Mouse (Mus musculus): Measurements from ENCODE around the gene Hnf1b. TPM values are rescaled to one million over a fixed set of nuclear protein-coding genes. Genes with fewer than 3 reads are reported as not detected.

The Hnf1b gene
- total and polyA plus RNA-seq, 3 experiments, result 0.11 to 3.0 (median 0.42) TPM

DNA sequence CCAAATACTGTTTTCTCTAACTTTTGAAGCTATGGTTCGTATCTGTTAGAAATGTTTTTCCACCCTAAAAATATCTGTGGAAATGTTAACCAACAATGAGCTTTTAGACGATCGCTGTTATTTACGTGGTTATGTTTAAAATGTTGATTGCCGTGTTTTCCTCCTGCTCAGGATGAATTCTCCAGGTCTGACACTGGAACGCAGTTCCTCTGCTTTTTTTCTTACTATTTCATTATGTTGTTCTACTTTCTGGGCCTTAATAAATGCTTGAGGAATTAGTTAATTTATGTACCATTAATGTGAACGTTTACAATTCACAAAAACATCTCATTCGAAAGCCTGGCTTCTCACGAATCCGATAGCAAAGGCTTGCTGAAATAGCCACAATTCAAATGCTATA is 4.2 kb downstream of the Hnf1b start:
- Histone ChIP-seq H3K4me1 (ENCODE audit: control insufficient read depth in 1 of 2, insufficient read depth in 2 of 2) (peaks cover 4 to 17% of the 10 kb centered on the region in 2 experiments), H3K79me2 (replicated peaks; ENCODE audit: control insufficient read depth, extremely low read depth, insufficient read depth, poor library complexity, severe bottlenecking) (no peaks in the 10 kb centered on the region), H3K36me3 (replicated peaks in 1 of 2; ENCODE audit: control insufficient read depth in 1 of 2, insufficient read depth in 1 of 2, low read length in 1 of 2) (no peaks in the 10 kb centered on the region), H3K9me3 (replicated peaks; ENCODE audit: low read length) (peaks cover 19% of the 10 kb centered on the region), H3K27ac (ENCODE audit: insufficient read depth, low read depth) (no peak overlapping the region), H3K27me3 (replicated peaks) (no peaks in the 10 kb centered on the region), H3K4me2 (ENCODE audit: insufficient read depth, low read depth, poor library complexity, severe bottlenecking) (no peak overlapping the region), H3K9ac (ENCODE audit: insufficient read depth, low read depth) (no peak overlapping the region), H3K4me3 (replicated peaks in 1 of 3; ENCODE audit: low read depth in 2 of 3, low read length in 2 of 3, poor library complexity in 1 of 3) (no peak overlapping the region)
- TF ChIP-seq KAT2A (IDR thresholded peaks at IDR 0.05; ENCODE audit: insufficient replicate concordance, low read length) (no peak), EP300 (IDR thresholded peaks at IDR 0.05; ENCODE audit: low read length) (no peak), ZC3H11A (IDR thresholded peaks at IDR 0.05; ENCODE audit: low read depth, low read length) (no peak), MYC (IDR thresholded peaks at IDR 0.05; ENCODE audit: low read depth, low read length) (no peak), POLR2AphosphoS2 (IDR thresholded peaks at IDR 0.05; ENCODE audit: low read depth, low read length) (no peak), TBP (conservative IDR thresholded peaks at IDR 0.05; ENCODE audit: low read depth, low read length) (no peak), CHD1 (IDR thresholded peaks at IDR 0.05; ENCODE audit: low read depth, low read length) (no peak), MEF2A (IDR thresholded peaks at IDR 0.05; ENCODE audit: borderline replicate concordance, low read depth, low read length) (no peak), SMC3 (IDR thresholded peaks at IDR 0.05; ENCODE audit: low read depth, low read length) (no peak), JUN (IDR thresholded peaks at IDR 0.05; ENCODE audit: insufficient read depth, low read depth, low read length) (no peak)
- in situ Hi-C loops (cut with MboI; ENCODE audit: low pct_ligation_motif_present, low pct_unique_long_range_greater_than_20kb, low sequenced_read_pairs) (no loop called here), dilution Hi-C loops (cut with MboI; ENCODE audit: extremely low pct_ligation_motif_present, extremely low pct_unique_long_range_greater_than_20kb, low sequenced_read_pairs) (no loop called here)
- DNase-seq (ENCODE audit: extremely low read depth), result no peak

DNA sequence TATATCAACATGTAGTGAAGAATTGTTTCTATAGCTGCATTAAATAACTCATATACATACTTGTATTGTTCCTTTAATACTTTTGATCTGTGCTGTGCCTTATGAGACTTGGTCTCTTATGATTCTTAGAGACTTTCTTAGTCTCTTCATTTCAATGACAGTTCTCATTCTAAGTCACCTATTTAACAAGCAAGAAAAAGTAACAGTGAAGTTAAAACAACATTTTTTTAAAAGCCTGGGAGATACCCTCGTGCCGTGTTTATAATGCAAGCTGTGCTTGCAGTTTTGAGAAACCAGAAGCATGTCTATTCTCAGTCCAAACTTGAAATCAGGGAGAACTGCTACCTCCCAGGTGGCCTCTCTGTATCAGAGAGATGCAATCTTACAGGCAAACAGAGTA is 4.8 kb downstream of the Hnf1b start:
- in situ Hi-C loops (cut with MboI; ENCODE audit: low pct_ligation_motif_present, low pct_unique_long_range_greater_than_20kb, low sequenced_read_pairs) (no loop called here), dilution Hi-C loops (cut with MboI; ENCODE audit: extremely low pct_ligation_motif_present, extremely low pct_unique_long_range_greater_than_20kb, low sequenced_read_pairs) (no loop called here)
- peaks cover 0 to 12% of the 10 kb centered on the region in 2 experiments; a peak in 2 of 4 replicates for H3K4me1 ChIP-seq (ENCODE audit: control insufficient read depth in 1 of 2, insufficient read depth in 2 of 2)
- H3K79me2 ChIP-seq (replicated peaks; ENCODE audit: control insufficient read depth, extremely low read depth, insufficient read depth, poor library complexity, severe bottlenecking), result no peaks in the 10 kb centered on the region
- no peak for DNase-seq (ENCODE audit: extremely low read depth)
- no peak overlapping the region for H3K4me3 ChIP-seq (replicated peaks in 1 of 3; ENCODE audit: low read depth in 2 of 3, low read length in 2 of 3, poor library complexity in 1 of 3)
- peaks cover 19% of the 10 kb centered on the region for H3K9me3 ChIP-seq (replicated peaks; ENCODE audit: low read length)
- no peak overlapping the region for H3K27ac ChIP-seq (ENCODE audit: insufficient read depth, low read depth)
- H3K27me3 ChIP-seq (replicated peaks), result no peaks in the 10 kb centered on the region
- no peak for TF ChIP-seq JUND (conservative IDR thresholded peaks at IDR 0.05; ENCODE audit: low read depth, low read length)
- TF ChIP-seq NRF1 (IDR thresholded peaks at IDR 0.05; ENCODE audit: low read depth, low read length), result no peak
- no peak for TF ChIP-seq RAD21 (IDR thresholded peaks at IDR 0.05; ENCODE audit: low read depth, low read length)
- TF ChIP-seq IRF4 (IDR thresholded peaks at IDR 0.05; ENCODE audit: low read depth, low read length), result no peak
- TF ChIP-seq USF2 (conservative IDR thresholded peaks at IDR 0.05; ENCODE audit: low read depth, low read length), result no peak
- no peak for TF ChIP-seq POLR2AphosphoS2 (IDR thresholded peaks at IDR 0.05; ENCODE audit: low read depth, low read length)
- TF ChIP-seq SIN3A (IDR thresholded peaks at IDR 0.05; ENCODE audit: low read length), result no peak
- H3K9ac ChIP-seq (ENCODE audit: insufficient read depth, low read depth), result no peak overlapping the region
- H3K4me2 ChIP-seq (ENCODE audit: insufficient read depth, low read depth, poor library complexity, severe bottlenecking), result no peak overlapping the region
- no peaks in the 10 kb centered on the region for H3K36me3 ChIP-seq (replicated peaks in 1 of 2; ENCODE audit: control insufficient read depth in 1 of 2, insufficient read depth in 1 of 2, low read length in 1 of 2)
